Mouse (Mus musculus): ENCODE measurements around the gene Zfp941. TPM values are rescaled to one million over a fixed set of nuclear protein-coding genes. Genes with fewer than 3 reads are reported as not detected.

Zfp941 gene
- polyA plus RNA-seq, 1 experiment from 2014 or later, result 0.14 TPM

- Histone ChIP-seq H3K4me2 (ENCODE audit: low read depth, low read length) (no peak overlapping the region), H3K27me3 (ENCODE audit: insufficient read depth, low read length) (no peaks in the 10 kb centered on the region), H3K9ac (replicated peaks) (no peak overlapping the region), H3K4me3 (ENCODE audit: low read depth, low read length) (no peak overlapping the region), H3K4me1 (ENCODE audit: insufficient read depth) (peaks cover 26% of the 10 kb centered on the region), H3K36me3 (replicated peaks; ENCODE audit: insufficient read depth, low read length) (peaks cover 24% of the 10 kb centered on the region), H3K27ac (ENCODE audit: low read depth) (no peak overlapping the region; the same call in 1 of the 2 replicates), H3K9me3 (ENCODE audit: low read length) (no peaks in the 10 kb centered on the region)
- DNase-seq (no peak), ATAC-seq (no peak)
- TF ChIP-seq CTCF (IDR thresholded peaks at IDR 0.05; ENCODE audit: low read depth) (no peak), EP300 (IDR thresholded peaks at IDR 0.05; ENCODE audit: low read depth) (no peak)
- 92% methylated on average over 4 of the region's 4 CpGs for WGBS (ENCODE audit: insufficient replicate concordance)
Observed at GRCm38 (mm10) chr7:140851916-140852315, 29.9 kb upstream of the Zfp941 start.

GRCm38 (mm10) chr7:140848591-140848990 lies 26.6 kb upstream of the Zfp941 start:
- WGBS (ENCODE audit: insufficient replicate concordance), result 78% methylated on average over 10 of the region's 10 CpGs
- TF ChIP-seq CTCF (IDR thresholded peaks at IDR 0.05; ENCODE audit: low read depth) (no peak), EP300 (IDR thresholded peaks at IDR 0.05; ENCODE audit: low read depth) (no peak)
- no peak for DNase-seq
- Histone ChIP-seq H3K4me2 (ENCODE audit: low read depth, low read length) (no peak overlapping the region), H3K27me3 (ENCODE audit: insufficient read depth, low read length) (no peaks in the 10 kb centered on the region), H3K27ac (ENCODE audit: low read depth) (no peak overlapping the region), H3K4me3 (ENCODE audit: low read depth, low read length) (no peak overlapping the region), H3K9ac (replicated peaks) (no peak overlapping the region), H3K4me1 (ENCODE audit: insufficient read depth) (peaks cover 11% of the 10 kb centered on the region), H3K36me3 (replicated peaks; ENCODE audit: insufficient read depth, low read length) (peaks cover 10% of the 10 kb centered on the region), H3K9me3 (ENCODE audit: low read length) (no peaks in the 10 kb centered on the region)
- no peak for ATAC-seq

- Histone ChIP-seq H3K9me3 (ENCODE audit: low read length) (no peaks in the 10 kb centered on the region), H3K27me3 (ENCODE audit: insufficient read depth, low read length) (no peaks in the 10 kb centered on the region), H3K4me3 (ENCODE audit: low read depth, low read length) (no peak within 1 kb of the TSS), H3K4me2 (ENCODE audit: low read depth, low read length) (no peak within 1 kb of the TSS), H3K27ac (ENCODE audit: low read depth) (no peak within 1 kb of the TSS), H3K36me3 (replicated peaks; ENCODE audit: insufficient read depth, low read length) (peaks cover 8% of the 10 kb centered on the region), H3K9ac (replicated peaks) (no peak within 1 kb of the TSS), H3K4me1 (ENCODE audit: insufficient read depth) (peaks cover 7% of the 10 kb centered on the region)
- WGBS (ENCODE audit: insufficient replicate concordance), result 55% methylated on average over 11 of the region's 11 CpGs
- ATAC-seq (no peak), DNase-seq (peak; percentile 45)
- TF ChIP-seq CTCF (IDR thresholded peaks at IDR 0.05; ENCODE audit: low read depth), result 0 out of 2 replicates have a peak, but pooled peaks have one; percentile 6
- no peak for TF ChIP-seq EP300 (IDR thresholded peaks at IDR 0.05; ENCODE audit: low read depth)
Observed at GRCm38 (mm10) chr7:140847755-140848580, 26.0 kb upstream of the Zfp941 start, which contains the start of gene Odf3. Odf3 (plus strand) TSS chr7:140847805.

- Histone ChIP-seq H3K9me3 (ENCODE audit: low read length) (no peaks in the 10 kb centered on the region), H3K4me1 (ENCODE audit: insufficient read depth) (0 out of 2 replicates have a peak, but pooled peaks cover 4% of the 10 kb centered on the region), H3K27me3 (ENCODE audit: insufficient read depth, low read length) (no peaks in the 10 kb centered on the region), H3K27ac (ENCODE audit: low read depth) (no peak overlapping the region), H3K36me3 (replicated peaks; ENCODE audit: insufficient read depth, low read length) (peaks cover under 1% of the 10 kb centered on the region), H3K4me2 (ENCODE audit: low read depth, low read length) (no peak overlapping the region), H3K4me3 (ENCODE audit: low read depth, low read length) (no peak overlapping the region), H3K9ac (replicated peaks) (no peak overlapping the region)
- no peak for ATAC-seq
- TF ChIP-seq CTCF (IDR thresholded peaks at IDR 0.05; ENCODE audit: low read depth) (no peak), EP300 (IDR thresholded peaks at IDR 0.05; ENCODE audit: low read depth) (no peak)
- no peak for DNase-seq
- WGBS (ENCODE audit: insufficient replicate concordance), result 74% methylated on average over 10 of the region's 10 CpGs
Observed at GRCm38 (mm10) chr7:140846676-140847075, 24.7 kb upstream of the Zfp941 start.

GRCm38 (mm10) chr7:140845683-140846082 lies 23.7 kb upstream of the Zfp941 start:
- no peak; the same call in 1 of the 2 replicates for TF ChIP-seq CTCF (IDR thresholded peaks at IDR 0.05; ENCODE audit: low read depth)
- TF ChIP-seq EP300 (IDR thresholded peaks at IDR 0.05; ENCODE audit: low read depth), result no peak
- Histone ChIP-seq H3K4me1 (ENCODE audit: insufficient read depth) (0 out of 2 replicates have a peak, but pooled peaks cover 4% of the 10 kb centered on the region), H3K36me3 (replicated peaks; ENCODE audit: insufficient read depth, low read length) (no peaks in the 10 kb centered on the region), H3K4me2 (ENCODE audit: low read depth, low read length) (no peak overlapping the region), H3K9me3 (ENCODE audit: low read length) (no peaks in the 10 kb centered on the region), H3K9ac (replicated peaks) (no peak overlapping the region), H3K27me3 (ENCODE audit: insufficient read depth, low read length) (peaks cover 3% of the 10 kb centered on the region; the same call in 1 of the 2 replicates), H3K4me3 (ENCODE audit: low read depth, low read length) (no peak overlapping the region), H3K27ac (ENCODE audit: low read depth) (no peak overlapping the region)
- 70% methylated on average over 4 of the region's 4 CpGs for WGBS (ENCODE audit: insufficient replicate concordance)
- ATAC-seq, result no peak
- DNase-seq, result no peak

GRCm38 (mm10) chr7:140844905-140845665 lies 23.1 kb upstream of the Zfp941 start, which contains the start of gene Scgb1c1:
Scgb1c1 (plus strand) TSS chr7:140845547.
- no peak within 1 kb of the TSS for H3K4me3 ChIP-seq (ENCODE audit: low read depth, low read length)
- no peaks in the 10 kb centered on the region for H3K9me3 ChIP-seq (ENCODE audit: low read length)
- ATAC-seq (peak; percentile 80), DNase-seq (peak; percentile 95)
- H3K4me2 ChIP-seq (ENCODE audit: low read depth, low read length), result no peak within 1 kb of the TSS
- H3K9ac ChIP-seq (replicated peaks), result no peak within 1 kb of the TSS
- no peak for TF ChIP-seq EP300 (IDR thresholded peaks at IDR 0.05; ENCODE audit: low read depth)
- peak; percentile 96 for TF ChIP-seq CTCF (IDR thresholded peaks at IDR 0.05; ENCODE audit: low read depth)
- WGBS (ENCODE audit: insufficient replicate concordance), result 33% methylated on average over 14 of the region's 14 CpGs
- H3K27me3 ChIP-seq (ENCODE audit: insufficient read depth, low read length), result peaks cover 5% of the 10 kb centered on the region; the same call in 1 of the 2 replicates
- no peaks in the 10 kb centered on the region for H3K36me3 ChIP-seq (replicated peaks; ENCODE audit: insufficient read depth, low read length)
- H3K4me1 ChIP-seq (ENCODE audit: insufficient read depth), result 0 out of 2 replicates have a peak, but pooled peaks cover 4% of the 10 kb centered on the region
- no peak within 1 kb of the TSS for H3K27ac ChIP-seq (ENCODE audit: low read depth)

Measured in liver, postnatal 0 days (tissue).